Mouse (Mus musculus) heart, postnatal 14 days (tissue): Measurements from ENCODE around the gene Hoxc4. TPM values are rescaled to one million over a fixed set of nuclear protein-coding genes. Genes with fewer than 3 reads are reported as not detected.

Experiments
- DNase-seq, 2 experiments: peaks; one replicate each; pipeline ENCODE4 v3.0.0; 2021 to 2022
- intact Hi-C: fragments of 180-260 bp; cut with DNase I; formaldehyde crosslinking; loops from one replicate; pipeline ENCODE4 v1.15.1; 2025
- total RNA-seq, 2 experiments: library from RNA; stranded (reverse); gene quantifications; 2 replicates each; pipeline ENCODE4 v1.2.3; 2021

Gene Hoxc4
- total RNA-seq, 2 experiments from 2014 or later, result 0.31 TPM; not detected in 1

DNA sequence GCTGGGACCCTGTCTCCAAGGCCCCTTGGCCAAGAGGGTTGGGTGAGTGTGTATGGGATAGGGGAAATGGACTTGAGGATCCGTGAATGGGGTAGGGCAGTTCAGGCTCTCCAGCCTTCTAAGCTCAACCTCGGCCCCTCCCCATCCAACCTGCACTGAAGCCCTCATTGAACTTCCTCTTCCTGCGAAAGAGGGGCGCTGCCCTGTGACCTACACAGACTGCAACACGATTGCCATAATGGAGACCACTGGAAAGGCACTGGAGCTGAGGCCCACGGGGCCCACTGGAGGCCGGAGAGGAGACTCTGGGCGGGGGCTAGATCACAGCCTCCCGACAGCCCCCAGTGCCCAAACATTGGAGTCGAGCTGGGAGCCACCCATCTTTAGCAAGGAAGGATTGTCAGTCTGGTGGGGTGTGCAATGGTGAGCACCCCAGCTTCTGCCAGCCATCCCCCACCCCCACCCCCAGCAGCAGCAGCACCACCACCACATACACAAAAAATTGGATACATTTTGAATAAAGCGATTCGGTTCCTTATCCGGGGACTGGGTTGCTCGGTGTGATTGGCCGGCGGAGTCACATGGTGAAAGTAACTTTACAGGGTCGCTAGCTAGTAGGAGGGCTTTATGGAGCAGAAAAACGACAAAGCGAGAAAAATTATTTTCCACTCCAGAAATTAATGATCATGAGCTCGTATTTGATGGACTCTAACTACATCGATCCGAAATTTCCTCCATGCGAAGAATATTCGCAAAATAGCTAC is 15.5 kb downstream of the Hoxc4 start:
- DNase-seq, result no peak
- intact Hi-C loops, result no loop called here

DNA sequence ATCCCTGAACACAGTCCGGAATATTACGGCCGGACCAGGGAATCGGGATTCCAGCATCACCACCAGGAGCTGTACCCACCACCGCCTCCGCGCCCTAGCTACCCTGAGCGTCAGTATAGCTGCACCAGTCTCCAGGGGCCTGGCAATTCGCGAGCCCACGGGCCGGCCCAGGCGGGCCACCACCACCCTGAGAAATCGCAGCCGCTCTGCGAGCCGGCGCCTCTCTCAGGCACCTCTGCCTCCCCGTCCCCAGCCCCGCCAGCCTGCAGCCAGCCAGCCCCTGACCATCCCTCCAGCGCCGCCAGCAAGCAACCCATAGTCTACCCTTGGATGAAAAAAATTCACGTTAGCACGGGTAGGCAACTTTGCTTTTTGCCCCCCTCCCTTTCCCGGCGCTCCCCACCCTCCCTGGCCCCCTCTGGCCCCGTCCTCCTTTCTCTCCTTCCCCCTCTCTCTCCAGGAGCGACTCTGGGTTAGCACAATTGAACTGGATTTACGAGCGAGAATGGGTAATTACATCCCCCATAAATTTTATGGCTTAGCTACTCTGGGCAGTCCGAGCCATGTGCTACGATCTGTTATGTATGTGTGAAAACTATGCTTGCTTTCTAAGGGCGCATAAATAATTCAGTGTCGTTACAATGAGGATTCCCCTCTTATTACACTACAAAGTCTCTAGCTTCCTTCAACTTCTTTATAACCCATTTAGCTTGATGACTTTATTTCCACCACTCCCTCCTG is 16.2 kb downstream of the Hoxc4 start:
- intact Hi-C loops, result no loop called here
- DNase-seq, result no peak

DNA sequence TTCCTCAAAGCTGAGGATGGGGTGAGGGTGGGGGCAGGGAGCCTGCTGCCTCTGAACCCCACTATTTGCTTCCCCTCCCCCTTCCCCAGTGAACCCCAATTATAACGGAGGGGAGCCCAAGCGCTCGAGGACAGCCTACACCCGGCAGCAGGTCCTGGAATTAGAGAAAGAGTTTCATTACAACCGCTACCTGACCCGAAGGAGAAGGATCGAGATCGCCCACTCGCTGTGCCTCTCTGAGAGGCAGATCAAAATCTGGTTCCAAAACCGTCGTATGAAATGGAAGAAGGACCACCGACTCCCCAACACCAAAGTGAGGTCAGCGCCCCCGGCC is 16.8 kb downstream of the Hoxc4 start:
- intact Hi-C loops, result no loop called here
- DNase-seq, result no peak

DNA sequence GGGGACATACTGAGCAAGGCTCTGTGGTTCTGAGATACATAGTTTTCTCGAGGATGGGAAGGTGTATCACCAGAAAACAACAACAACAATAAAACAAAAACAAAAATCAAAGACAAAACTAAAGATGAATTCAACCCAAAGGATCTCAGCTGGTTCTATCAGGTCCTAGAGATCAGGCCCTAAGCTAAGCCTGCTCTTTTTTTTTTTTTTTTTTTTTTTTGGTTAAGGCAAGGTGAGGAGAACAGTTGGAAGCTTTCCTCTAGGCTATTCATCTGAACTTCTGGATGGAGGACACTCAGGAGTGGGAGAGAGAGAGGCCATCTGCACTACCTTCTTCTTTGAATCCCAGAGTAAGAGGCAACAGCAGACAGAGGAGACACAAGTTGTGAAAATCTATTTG is 18.8 kb downstream of the Hoxc4 start:
- intact Hi-C loops, result no loop called here
- no peak for DNase-seq

DNA sequence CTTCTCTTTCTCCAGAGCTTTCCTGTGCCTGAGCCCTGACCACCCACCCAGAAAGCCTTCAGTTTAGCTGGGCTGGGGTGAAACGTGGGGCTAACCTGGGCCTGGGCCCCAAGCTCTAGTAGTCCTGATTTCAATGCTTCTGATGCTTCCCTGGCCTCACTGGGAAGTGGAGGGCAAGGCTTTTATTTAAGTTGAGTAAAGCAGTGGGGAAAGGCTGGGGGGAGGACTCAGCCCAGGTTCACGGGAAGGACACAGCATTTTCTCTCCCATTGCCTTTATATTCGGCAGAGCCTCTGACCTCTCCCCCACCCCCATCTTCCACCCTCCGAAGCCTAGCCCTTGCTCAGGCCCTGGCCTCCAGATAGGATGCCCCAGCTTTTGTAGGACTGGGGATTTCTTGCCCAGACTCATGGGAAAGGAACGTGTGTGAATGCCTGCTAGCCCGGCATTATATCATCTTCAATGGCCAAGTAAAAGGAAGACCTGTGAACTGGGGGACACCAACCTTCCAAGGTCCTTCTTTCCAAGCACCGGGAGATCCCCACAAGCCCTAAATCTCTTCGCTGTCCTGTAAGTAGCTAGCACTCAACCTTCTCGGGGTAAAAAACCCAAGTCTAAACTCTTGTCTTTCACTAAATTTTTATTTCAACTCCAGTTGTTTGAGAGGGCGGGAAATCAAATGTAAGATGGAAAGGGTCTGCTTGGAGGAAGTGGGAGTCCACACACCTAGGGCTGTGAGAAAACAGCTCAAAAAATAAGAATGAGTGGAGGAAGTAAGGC is 20.2 kb downstream of the Hoxc4 start:
- intact Hi-C loops, result no loop called here
- no peak for DNase-seq

DNA sequence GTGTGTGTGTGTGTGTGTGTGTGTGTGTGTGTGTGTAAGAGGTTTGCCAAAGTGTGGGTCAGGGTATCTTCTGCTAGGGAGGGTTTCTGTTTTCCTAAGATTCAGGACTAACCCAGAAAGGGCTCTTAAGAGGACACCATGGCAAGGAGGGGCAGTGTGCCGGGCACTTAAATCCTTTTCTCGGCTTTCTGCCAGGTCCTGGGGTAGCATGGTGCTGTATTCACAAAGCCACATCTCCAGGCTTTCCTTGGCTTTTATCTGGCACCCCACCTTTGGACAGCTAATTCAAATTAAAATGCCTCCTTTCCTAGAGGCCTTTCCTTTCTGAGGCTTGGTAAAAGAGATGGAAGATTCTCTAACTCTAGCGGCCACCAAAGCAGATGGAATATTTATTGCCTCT is 20.9 kb downstream of the Hoxc4 start:
- intact Hi-C loops, result no loop called here
- no peak for DNase-seq

DNA sequence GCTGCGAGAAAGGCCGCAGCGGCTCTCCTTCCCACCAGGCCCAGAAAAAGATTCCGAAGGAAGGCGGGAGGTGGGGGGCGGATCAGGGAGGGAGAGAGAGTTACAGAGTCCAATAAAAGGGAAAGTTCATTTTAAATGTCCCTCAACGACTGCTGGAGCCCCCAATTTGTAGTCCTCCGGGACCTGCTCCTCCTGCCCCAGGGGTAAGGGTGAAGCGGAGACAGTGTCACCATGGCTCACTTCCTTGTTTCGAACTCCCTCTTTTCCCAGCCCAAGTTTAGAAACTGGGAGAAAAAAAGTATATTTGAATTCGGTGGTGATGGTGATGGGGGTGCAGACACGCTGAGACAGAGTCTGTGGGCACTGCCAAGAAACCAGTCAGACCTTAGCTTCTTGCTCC is 21.9 kb downstream of the Hoxc4 start:
- DNase-seq, result no peak
- intact Hi-C loops, result no loop called here

GRCm38 (mm10) chr15:103041613-103042012 is 22.9 kb downstream of the Hoxc4 start:
- intact Hi-C loops, result no loop called here

DNA sequence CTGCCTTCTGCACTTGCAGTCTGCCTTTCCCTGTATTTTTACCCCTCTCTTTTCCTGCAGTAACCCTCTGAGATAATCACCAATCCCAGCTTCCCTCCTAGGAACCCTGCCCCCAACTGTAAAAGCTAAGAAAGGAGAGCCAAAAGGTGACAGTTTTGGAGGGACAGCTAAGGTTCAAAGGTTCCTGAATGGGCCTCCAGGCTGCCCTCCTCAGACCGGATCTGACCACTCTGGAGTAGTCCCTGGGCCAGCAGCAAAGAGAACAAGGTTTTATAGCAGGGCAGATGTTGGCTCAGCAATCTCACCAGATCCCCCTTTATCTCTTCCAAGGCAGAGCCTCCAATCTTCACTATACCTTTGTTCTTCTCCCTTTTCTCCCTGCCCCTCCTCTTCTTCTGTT is 23.5 kb downstream of the Hoxc4 start:
- intact Hi-C loops, result no loop called here
- no peak for DNase-seq

More at GRCm38 (mm10) chr15:103041613-103042012, 22.9 kb downstream of the Hoxc4 start:
- DNase-seq, result no peak

GRCm38 (mm10) chr15:103051670-103052069 is 32.9 kb downstream of the Hoxc4 start:
- no peak for DNase-seq
- intact Hi-C loops, result no loop called here

GRCm38 (mm10) chr15:103053210-103053609 is 34.5 kb downstream of the Hoxc4 start:
- no peak for DNase-seq
- intact Hi-C loops, result no loop called here

DNA sequence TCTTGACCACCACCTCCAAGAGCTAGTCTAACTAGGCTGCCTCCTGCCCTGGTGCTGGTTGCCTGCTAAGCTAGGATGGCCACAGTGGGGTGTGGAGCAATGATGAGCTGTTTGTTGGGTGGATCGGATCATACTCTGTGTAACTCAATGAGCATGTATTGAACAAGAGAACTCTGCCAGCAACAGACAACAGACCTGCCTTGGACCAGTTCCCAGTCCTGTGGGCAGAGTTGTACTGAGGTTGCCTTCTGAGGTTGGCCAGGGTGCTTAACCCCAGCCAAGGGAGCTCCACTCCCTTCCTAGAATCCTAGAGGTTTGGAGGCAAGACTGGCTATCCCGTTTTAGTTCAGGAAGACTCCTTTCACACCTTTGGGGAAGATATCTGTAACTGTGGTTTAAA is 37.7 kb downstream of the Hoxc4 start:
- intact Hi-C loops, result no loop called here
- DNase-seq, result no peak

GRCm38 (mm10) chr15:103058715-103059114 is 40.0 kb downstream of the Hoxc4 start:
- no peak for DNase-seq
- intact Hi-C loops, result no loop called here

GRCm38 (mm10) chr15:103059393-103059992 is 40.8 kb downstream of the Hoxc4 start:
- intact Hi-C loops, result no loop called here
- no peak for DNase-seq

GRCm38 (mm10) chr15:103060021-103060340 is 41.2 kb downstream of the Hoxc4 start:
- no peak for DNase-seq
- intact Hi-C loops, result no loop called here

- intact Hi-C loops, result no loop called here
- no peak for DNase-seq
These were observed 41.8 kb downstream of the Hoxc4 start for GRCm38 (mm10) chr15:103060341-103061130.

- no peak for DNase-seq
These were observed 42.5 kb downstream of the Hoxc4 start for GRCm38 (mm10) chr15:103061131-103061825.

GRCm38 (mm10) chr15:103061988-103062387 is 43.3 kb downstream of the Hoxc4 start:
- DNase-seq, result no peak
- intact Hi-C loops, result no loop called here

More at GRCm38 (mm10) chr15:103061131-103061825, 42.5 kb downstream of the Hoxc4 start:
- intact Hi-C loops, result no loop called here

DNA sequence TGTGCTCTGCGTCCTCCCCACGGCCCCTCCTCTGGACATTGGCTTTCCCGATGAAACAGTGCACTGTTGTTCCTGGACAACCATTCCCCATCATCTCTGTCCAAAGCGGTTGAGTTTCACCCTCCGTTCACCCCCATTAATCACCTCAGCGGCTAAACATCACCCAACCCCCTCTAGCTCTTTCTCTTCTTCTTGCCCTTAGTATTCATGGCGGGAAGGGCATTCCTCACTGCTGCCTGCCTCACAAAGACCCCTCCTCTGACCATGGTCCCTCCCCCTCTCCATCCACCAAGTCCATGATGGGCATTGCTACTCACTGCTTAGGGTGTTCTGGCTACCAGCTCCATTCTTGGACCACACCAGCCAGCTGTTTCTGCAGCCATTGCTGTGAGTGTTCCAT is 46.9 kb downstream of the Hoxc4 start:
- DNase-seq, result no peak
- intact Hi-C loops, result no loop called here

DNA sequence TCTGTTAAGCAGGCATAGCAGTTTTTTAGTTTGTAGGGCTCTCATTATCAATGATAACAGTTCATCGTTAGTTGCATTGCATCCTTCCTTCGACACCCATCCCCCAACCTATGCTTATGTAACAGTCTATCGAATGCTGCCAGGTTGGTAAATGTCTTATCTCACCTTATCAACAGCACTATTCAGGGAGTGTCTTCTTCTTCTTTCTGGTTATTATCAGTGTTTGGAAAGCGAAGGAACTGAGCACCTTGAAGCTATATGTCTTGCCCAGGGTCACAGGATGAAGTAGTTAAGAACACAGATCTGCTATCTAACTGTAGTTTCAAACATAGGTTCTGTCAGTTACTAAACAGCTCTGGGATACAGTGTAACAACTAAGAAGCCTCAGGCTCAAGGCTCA is 49.0 kb downstream of the Hoxc4 start:
- no peak for DNase-seq
- intact Hi-C loops, result no loop called here
